Mouse (Mus musculus) B cell, adult 62 days (primary cell): ENCODE results near the gene Abi3. TPM values are rescaled to one million over a fixed set of nuclear protein-coding genes. Genes with fewer than 3 reads are reported as not detected.

ENCODE experiments used
- total RNA-seq: library from RNA; stranded (reverse); gene quantifications from 4 replicates; pipeline ENCODE4 v1.2.4, GENCODE M21; 2023

Abi3 gene
- 81.1 to 94.4 TPM (median 86.6 TPM) in 4 replicates for total RNA-seq

DNA sequence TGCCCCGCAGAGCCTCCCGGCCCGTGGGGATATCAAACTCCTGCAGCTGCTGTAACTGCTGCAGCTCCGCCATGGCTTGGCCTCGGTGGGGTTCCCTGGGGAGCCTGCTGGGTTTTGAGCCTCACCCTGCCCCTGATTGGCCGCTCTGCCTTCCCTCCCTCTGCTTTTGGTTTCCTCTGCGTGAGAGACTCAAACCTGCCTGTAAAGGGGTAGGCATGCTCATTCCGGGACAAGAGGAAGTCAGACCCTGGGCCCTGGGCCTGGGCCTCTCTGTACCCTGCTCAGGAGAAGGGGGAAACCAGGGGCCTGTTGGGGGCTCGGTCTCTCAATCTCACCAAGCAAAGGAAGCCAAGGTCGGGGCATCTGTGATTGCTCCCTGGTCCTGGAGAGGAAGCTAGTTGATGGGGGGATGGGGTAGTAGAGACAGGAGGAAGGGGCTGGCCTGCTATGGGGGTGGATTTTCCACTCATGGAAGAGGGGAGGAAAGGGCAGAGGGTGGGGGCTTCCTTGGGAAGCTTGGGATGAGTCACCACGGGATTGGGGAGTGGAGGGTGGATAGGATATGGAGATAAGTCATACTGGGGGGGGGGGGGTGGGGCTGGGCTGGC, at the start of gene Abi3:
Abi3 (minus strand) TSS at position 403 of the 608 bp plus-strand sequence.

DNA sequence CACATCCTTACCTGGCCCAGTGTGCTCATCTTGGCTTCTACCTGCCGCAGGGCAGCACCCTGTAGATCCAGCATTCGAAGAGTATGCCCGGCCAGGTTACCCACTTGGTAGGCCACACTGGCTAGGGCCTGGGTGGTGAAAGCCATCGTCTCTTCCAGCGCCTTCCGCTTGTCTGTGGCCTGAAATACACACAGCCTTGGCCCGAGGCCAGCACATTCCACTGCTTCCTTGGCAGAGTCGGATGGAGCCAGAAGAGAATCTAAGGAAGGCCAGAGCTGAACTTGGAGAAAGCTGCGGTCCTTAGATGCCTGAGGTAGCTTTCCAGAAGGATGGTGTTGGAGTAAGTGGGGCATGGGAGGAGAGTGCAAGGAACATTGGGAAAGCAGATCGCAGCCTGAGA, 5.2 kb downstream of the Abi3 start, which contains the start of gene Gngt2:
Gngt2 (plus strand) TSS at position 158 of the 400 bp plus-strand sequence.

DNA sequence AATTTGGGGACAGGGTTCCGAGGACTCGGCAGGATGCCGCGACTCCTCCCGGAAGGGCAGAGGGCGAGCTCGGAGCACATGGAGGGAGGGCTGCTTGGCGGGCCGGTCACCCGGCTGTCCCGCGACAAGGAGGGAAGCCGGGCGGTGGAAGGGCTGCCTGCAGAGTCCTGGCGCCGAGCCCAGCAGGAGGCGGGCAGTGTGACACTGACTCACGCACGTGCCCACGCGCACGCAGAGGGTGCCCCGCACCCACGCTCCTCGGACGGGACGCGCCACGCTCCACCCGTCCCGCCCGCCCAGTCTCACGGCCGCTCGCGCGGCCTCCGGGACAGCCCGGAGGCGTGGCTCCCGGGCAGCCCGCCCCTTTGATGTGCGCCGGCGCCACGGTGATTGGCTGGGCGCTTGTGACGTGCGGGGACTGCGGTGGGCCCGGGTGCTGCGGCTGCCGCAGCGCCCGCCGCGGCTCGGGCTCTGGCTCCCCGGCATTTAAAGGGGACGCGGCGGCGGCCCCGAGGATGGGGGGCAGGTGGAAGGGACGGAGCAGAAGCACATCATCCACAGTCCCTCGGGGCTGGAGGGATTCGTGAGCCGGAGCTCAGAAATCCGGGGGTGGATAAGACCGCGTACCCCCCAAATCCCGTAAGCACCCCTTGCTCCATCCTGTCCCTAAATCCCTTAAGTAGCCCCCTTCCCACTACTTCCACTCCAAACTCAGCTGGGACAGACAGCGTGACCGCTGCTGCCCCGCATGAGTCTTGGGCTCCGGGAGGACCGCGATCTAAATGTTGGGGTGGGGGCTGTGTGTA, 18.0 kb downstream of the Abi3 start, which contains the start of gene Phospho1:
Phospho1 (plus strand) TSS at position 429 of the 806 bp plus-strand sequence.

Other genes starting within 250 kb of the Abi3 start
- 29.9 to 52.8 TPM (median 40.3 TPM) in 4 replicates for gene Phb, start 175.5 kb downstream of the Abi3 start, total RNA-seq
- gene Zfp652, start 129.8 kb downstream of the Abi3 start, total RNA-seq = 57.0 to 59.9 TPM (median 58.5 TPM) in 4 replicates
- gene B130006D01Rik, start 118.9 kb downstream of the Abi3 start, total RNA-seq = 2.8 to 3.3 TPM (median 3.0 TPM) in 4 replicates
- gene Phospho1, start 18.0 kb downstream of the Abi3 start, total RNA-seq = not detected in 4 replicates
- 49.1 to 61.5 TPM (median 54.0 TPM) in 4 replicates for gene Gngt2, start 5.3 kb downstream of the Abi3 start, total RNA-seq
- gene B4galnt2, start 72.4 kb upstream of the Abi3 start, total RNA-seq = 0.31 to 1.2 TPM (median 0.89 TPM) in 3 of 4 replicates, not detected in the other
- not detected in 4 replicates for gene Igf2bp1, start 163.5 kb upstream of the Abi3 start, total RNA-seq
- not detected in 4 replicates for gene Gip, start 182.1 kb upstream of the Abi3 start, total RNA-seq
- gene Snf8, start 192.4 kb upstream of the Abi3 start, total RNA-seq = 55.9 to 63.2 TPM (median 59.9 TPM) in 4 replicates
- 50.6 to 51.5 TPM (median 51.0 TPM) in 4 replicates for gene Ube2z, start 222.9 kb upstream of the Abi3 start, total RNA-seq
- gene Atp5g1, start 233.2 kb upstream of the Abi3 start, total RNA-seq = 90.4 to 106 TPM (median 95.4 TPM) in 4 replicates